Mouse (Mus musculus) R1 (cell line): ENCODE measurements around the gene Phlda2.

ENCODE experiments used
- DNase-seq: peaks from one replicate; pipeline ENCODE4 v3.0.0-alpha.2; 2018; ENCODE audit warnings: low read depth, low spot score

Gene Phlda2

GRCm38 (mm10) chr7:143462516-143462915 is 40.4 kb downstream of the Phlda2 start:
- DNase-seq: no peak

- DNase-seq: no peak
These were observed 41.0 kb downstream of the Phlda2 start for GRCm38 (mm10) chr7:143461920-143462319.

GRCm38 (mm10) chr7:143461294-143461870 is 41.6 kb downstream of the Phlda2 start:
- DNase-seq: no peak

GRCm38 (mm10) chr7:143460874-143461273 is 42.1 kb downstream of the Phlda2 start, which contains the start of gene Cdkn1c:
Gene Cdkn1c, minus strand, starts transcription at chr7:143461050.
- peak; percentile 93 for DNase-seq

GRCm38 (mm10) chr7:143460217-143460834 is 42.6 kb downstream of the Phlda2 start:
- DNase-seq: no peak

GRCm38 (mm10) chr7:143459332-143460211 is 43.4 kb downstream of the Phlda2 start:
- DNase-seq: peak; percentile 40

GRCm38 (mm10) chr7:143458963-143459331 is 44.0 kb downstream of the Phlda2 start:
- DNase-seq: no peak
